Mouse (Mus musculus): ENCODE data around the gene Gm43738. TPM values are rescaled to one million over a fixed set of nuclear protein-coding genes. Genes with fewer than 3 reads are reported as not detected.
A peak's percentile ranks its signal among the peaks of the same experiment; 100 is the strongest.

Gm43738 gene
- polyA plus RNA-seq (2012; rRNA removed), result not detected in 2 replicates

DNA sequence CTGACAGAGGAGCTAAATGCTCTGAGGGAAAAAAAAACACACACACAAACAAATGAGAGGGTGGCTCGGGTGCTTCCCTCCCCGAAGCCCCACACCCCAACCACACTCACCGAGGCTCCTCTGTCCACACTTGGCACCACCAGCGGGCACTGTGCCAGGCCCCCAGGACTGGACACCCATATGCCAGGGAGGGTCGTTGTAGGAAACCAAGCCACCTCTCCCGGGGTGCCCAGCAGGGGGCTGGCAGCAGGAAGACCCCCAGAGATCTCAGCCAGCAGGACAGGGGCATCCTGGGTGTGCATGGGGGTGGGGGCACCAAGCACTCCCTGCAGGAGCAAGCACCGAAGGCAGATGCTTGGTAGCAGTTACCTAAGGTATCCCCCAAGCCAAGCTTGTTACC is at the start of gene Gm43738:
Gene Gm43738, minus strand, starts transcription at position 289 of the 400 bp plus-strand sequence.
- Histone ChIP-seq H3K36me3 (ENCODE audit: control insufficient read depth, insufficient read depth, low read length) (no peaks in the 10 kb centered on the region), H3K4me3 (ENCODE audit: control insufficient read depth, low read depth, low read length) (peak within 1 kb of the TSS; percentile 86), H3K4me1 (ENCODE audit: control insufficient read depth, insufficient read depth, low read length) (peaks cover 9% of the 10 kb centered on the region), H3K27ac (ENCODE audit: control insufficient read depth, insufficient read depth, low read depth, low read length) (peak within 1 kb of the TSS; percentile 61), H3K27me3 (ENCODE audit: control insufficient read depth, insufficient read depth, low read length) (no peaks in the 10 kb centered on the region)
- no peak for TF ChIP-seq CTCF (IDR thresholded peaks at IDR 0.05; ENCODE audit: control insufficient read depth, insufficient read depth, insufficient replicate concordance, low read depth, low read length)
- TF ChIP-seq POLR2A (IDR thresholded peaks at IDR 0.05; ENCODE audit: control insufficient read depth, low read depth, low read length), result no peak

- Histone ChIP-seq H3K4me1 (ENCODE audit: control insufficient read depth, insufficient read depth, low read length) (peaks cover 7% of the 10 kb centered on the region), H3K27ac (ENCODE audit: control insufficient read depth, insufficient read depth, low read depth, low read length) (no peak overlapping the region), H3K4me3 (ENCODE audit: control insufficient read depth, low read depth, low read length) (no peak overlapping the region), H3K27me3 (ENCODE audit: control insufficient read depth, insufficient read depth, low read length) (no peaks in the 10 kb centered on the region), H3K36me3 (ENCODE audit: control insufficient read depth, insufficient read depth, low read length) (no peaks in the 10 kb centered on the region)
- TF ChIP-seq CTCF (IDR thresholded peaks at IDR 0.05; ENCODE audit: control insufficient read depth, insufficient read depth, insufficient replicate concordance, low read depth, low read length), result no peak
- TF ChIP-seq POLR2A (IDR thresholded peaks at IDR 0.05; ENCODE audit: control insufficient read depth, low read depth, low read length), result no peak
These were observed 47.7 kb upstream of the Gm43738 start for GRCm38 (mm10) chr3:89148567-89148966.

- Histone ChIP-seq H3K4me1 (ENCODE audit: control insufficient read depth, insufficient read depth, low read length) (peaks cover 7% of the 10 kb centered on the region), H3K27me3 (ENCODE audit: control insufficient read depth, insufficient read depth, low read length) (no peaks in the 10 kb centered on the region), H3K4me3 (ENCODE audit: control insufficient read depth, low read depth, low read length) (no peak overlapping the region), H3K27ac (ENCODE audit: control insufficient read depth, insufficient read depth, low read depth, low read length) (no peak overlapping the region), H3K36me3 (ENCODE audit: control insufficient read depth, insufficient read depth, low read length) (no peaks in the 10 kb centered on the region)
- no peak for TF ChIP-seq CTCF (IDR thresholded peaks at IDR 0.05; ENCODE audit: control insufficient read depth, insufficient read depth, insufficient replicate concordance, low read depth, low read length)
- no peak for TF ChIP-seq POLR2A (IDR thresholded peaks at IDR 0.05; ENCODE audit: control insufficient read depth, low read depth, low read length)
These were observed 47.0 kb upstream of the Gm43738 start for GRCm38 (mm10) chr3:89147979-89148311.

- Histone ChIP-seq H3K4me3 (ENCODE audit: control insufficient read depth, low read depth, low read length) (no peak overlapping the region), H3K27ac (ENCODE audit: control insufficient read depth, insufficient read depth, low read depth, low read length) (no peak overlapping the region), H3K36me3 (ENCODE audit: control insufficient read depth, insufficient read depth, low read length) (no peaks in the 10 kb centered on the region), H3K27me3 (ENCODE audit: control insufficient read depth, insufficient read depth, low read length) (no peaks in the 10 kb centered on the region), H3K4me1 (ENCODE audit: control insufficient read depth, insufficient read depth, low read length) (peaks cover 7% of the 10 kb centered on the region)
- TF ChIP-seq CTCF (IDR thresholded peaks at IDR 0.05; ENCODE audit: control insufficient read depth, insufficient read depth, insufficient replicate concordance, low read depth, low read length) (no peak), POLR2A (IDR thresholded peaks at IDR 0.05; ENCODE audit: control insufficient read depth, low read depth, low read length) (no peak)
These were observed 46.4 kb upstream of the Gm43738 start for GRCm38 (mm10) chr3:89147101-89147978.

DNA sequence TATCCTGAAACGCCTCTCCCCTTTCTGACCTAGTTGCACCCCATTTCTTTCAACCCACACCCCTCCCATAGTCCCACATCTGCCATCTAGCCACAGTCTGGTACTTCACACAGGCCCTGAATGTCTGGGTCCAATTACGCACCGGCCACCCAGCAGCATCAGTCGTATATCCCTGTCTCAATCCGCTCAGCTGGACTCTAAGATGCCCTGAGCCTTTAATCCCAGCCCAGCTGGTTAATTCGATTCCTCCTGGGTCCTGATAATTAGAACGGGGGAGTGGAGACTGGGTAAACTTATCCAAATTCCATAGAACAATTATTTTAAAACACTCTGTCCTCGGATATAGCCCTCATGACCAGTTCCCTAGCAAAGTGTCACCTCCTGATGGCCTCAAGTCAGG is 44.7 kb upstream of the Gm43738 start:
- no peaks in the 10 kb centered on the region for H3K36me3 ChIP-seq (ENCODE audit: control insufficient read depth, insufficient read depth, low read length)
- no peaks in the 10 kb centered on the region for H3K27me3 ChIP-seq (ENCODE audit: control insufficient read depth, insufficient read depth, low read length)
- peaks cover 7% of the 10 kb centered on the region for H3K4me1 ChIP-seq (ENCODE audit: control insufficient read depth, insufficient read depth, low read length)
- H3K27ac ChIP-seq (ENCODE audit: control insufficient read depth, insufficient read depth, low read depth, low read length), result no peak overlapping the region
- TF ChIP-seq CTCF (IDR thresholded peaks at IDR 0.05; ENCODE audit: control insufficient read depth, insufficient read depth, insufficient replicate concordance, low read depth, low read length) (no peak), POLR2A (IDR thresholded peaks at IDR 0.05; ENCODE audit: control insufficient read depth, low read depth, low read length) (no peak)
- H3K4me3 ChIP-seq (ENCODE audit: control insufficient read depth, low read depth, low read length), result no peak overlapping the region

- Histone ChIP-seq H3K36me3 (ENCODE audit: control insufficient read depth, insufficient read depth, low read length) (no peaks in the 10 kb centered on the region), H3K4me3 (ENCODE audit: control insufficient read depth, low read depth, low read length) (no peak overlapping the region), H3K27me3 (ENCODE audit: control insufficient read depth, insufficient read depth, low read length) (no peaks in the 10 kb centered on the region), H3K4me1 (ENCODE audit: control insufficient read depth, insufficient read depth, low read length) (peaks cover 7% of the 10 kb centered on the region), H3K27ac (ENCODE audit: control insufficient read depth, insufficient read depth, low read depth, low read length) (no peak overlapping the region)
- TF ChIP-seq CTCF (IDR thresholded peaks at IDR 0.05; ENCODE audit: control insufficient read depth, insufficient read depth, insufficient replicate concordance, low read depth, low read length) (no peak), POLR2A (IDR thresholded peaks at IDR 0.05; ENCODE audit: control insufficient read depth, low read depth, low read length) (no peak)
These were observed 43.9 kb upstream of the Gm43738 start for GRCm38 (mm10) chr3:89144821-89145220.

DNA sequence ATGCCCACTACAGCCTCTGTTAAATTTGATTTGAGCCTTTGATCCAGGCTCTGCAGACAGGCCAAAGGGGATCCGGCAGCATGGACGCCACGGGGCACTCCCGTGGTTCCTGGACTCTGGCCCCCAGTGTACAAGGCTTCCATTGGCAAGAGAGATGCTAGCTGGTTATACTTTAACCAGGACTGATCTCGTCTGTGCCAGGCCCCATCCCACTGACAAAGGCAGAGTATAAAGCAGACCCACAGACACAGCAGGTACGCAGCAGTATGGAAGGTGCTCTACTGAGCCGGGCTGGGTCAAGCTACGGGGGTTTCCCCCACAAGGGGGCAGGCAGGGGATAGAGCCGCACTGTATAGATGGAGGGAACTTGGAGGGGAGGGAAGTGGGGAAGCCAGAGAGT is 35.5 kb upstream of the Gm43738 start:
- H3K4me1 ChIP-seq (ENCODE audit: control insufficient read depth, insufficient read depth, low read length), result peaks cover 8% of the 10 kb centered on the region
- H3K27ac ChIP-seq (ENCODE audit: control insufficient read depth, insufficient read depth, low read depth, low read length), result no peak overlapping the region
- H3K27me3 ChIP-seq (ENCODE audit: control insufficient read depth, insufficient read depth, low read length), result no peaks in the 10 kb centered on the region
- no peaks in the 10 kb centered on the region for H3K36me3 ChIP-seq (ENCODE audit: control insufficient read depth, insufficient read depth, low read length)
- H3K4me3 ChIP-seq (ENCODE audit: control insufficient read depth, low read depth, low read length), result no peak overlapping the region
- no peak for TF ChIP-seq POLR2A (IDR thresholded peaks at IDR 0.05; ENCODE audit: control insufficient read depth, low read depth, low read length)
- no peak for TF ChIP-seq CTCF (IDR thresholded peaks at IDR 0.05; ENCODE audit: control insufficient read depth, insufficient read depth, insufficient replicate concordance, low read depth, low read length)
